Mouse (Mus musculus) telencephalon, adult 2 months (tissue): ENCODE data around the gene Ghrl.
"Not testable (repeated sequence)": the region's sequence is repeated elsewhere in the genome, so short reads cannot be mapped to it uniquely, and the experiment has no call there.

Experiments
- DNase-seq: peaks from one replicate; pipeline ENCODE4 v3.0.0-alpha.2; 2011; ENCODE audit warnings: low read depth, low spot score

The Ghrl gene

DNA sequence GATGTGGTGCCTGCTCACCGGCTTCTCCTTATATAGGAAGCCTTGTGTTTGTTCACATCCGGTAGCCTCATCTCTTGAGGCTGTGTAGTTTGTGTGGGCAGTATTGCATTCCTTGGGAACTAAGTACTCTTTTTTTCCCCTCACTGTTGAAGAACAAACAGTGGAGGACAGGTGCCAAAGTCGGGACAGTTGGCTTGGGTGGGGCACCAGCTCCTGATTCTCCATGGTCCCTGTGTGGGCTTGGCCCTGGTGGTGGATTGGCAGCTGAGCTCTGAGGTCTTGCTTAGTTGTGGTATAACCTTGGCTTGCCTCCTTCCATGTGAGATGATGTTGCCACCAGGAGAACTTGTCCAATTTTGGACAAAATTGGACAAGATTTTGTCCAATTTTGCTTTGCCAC is at the start of gene Ghrl:
Ghrl (minus strand) TSS at position 3 of the 400 bp plus-strand sequence.
- DNase-seq, result no peak

DNA sequence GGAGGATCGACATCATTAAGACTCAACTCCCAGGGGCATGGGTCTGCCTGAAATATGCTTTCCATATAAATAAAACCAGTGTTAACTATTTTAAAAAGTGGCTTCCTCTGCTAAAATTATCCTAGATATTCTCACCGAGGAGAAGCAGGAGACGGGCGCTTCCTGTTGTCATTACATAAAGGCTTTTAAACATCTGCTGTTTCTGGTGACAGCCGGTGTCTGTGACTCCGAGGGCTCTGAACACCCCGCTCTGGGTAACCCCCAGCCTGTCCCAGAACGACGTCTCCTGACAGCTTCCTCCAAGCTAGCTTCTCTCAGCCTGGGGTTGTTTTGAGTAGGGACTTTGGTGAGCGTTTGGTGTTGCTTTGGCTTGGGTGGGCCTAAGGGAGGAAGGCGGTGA is 49.1 kb upstream of the Ghrl start:
- DNase-seq, result peak; percentile 55

DNA sequence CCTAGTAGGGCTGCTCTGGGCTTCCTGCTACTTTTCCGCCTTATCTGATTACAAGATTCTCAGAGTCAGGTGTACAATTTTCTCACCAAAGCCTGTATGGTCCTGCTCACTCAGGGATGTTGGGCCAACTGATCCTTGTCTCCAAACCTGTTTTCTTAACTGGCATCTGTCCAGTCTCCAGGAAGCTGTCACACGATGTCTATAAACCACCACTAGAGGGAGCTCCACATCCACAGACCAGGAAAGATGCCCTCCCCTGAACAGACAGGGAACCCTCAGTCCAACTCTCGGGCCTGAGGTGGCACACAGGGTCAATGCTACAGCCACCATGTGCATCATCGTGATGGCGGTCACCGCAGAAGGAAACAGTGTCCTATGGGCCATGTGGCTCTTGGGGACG is 42.0 kb upstream of the Ghrl start:
- no peak for DNase-seq

DNA sequence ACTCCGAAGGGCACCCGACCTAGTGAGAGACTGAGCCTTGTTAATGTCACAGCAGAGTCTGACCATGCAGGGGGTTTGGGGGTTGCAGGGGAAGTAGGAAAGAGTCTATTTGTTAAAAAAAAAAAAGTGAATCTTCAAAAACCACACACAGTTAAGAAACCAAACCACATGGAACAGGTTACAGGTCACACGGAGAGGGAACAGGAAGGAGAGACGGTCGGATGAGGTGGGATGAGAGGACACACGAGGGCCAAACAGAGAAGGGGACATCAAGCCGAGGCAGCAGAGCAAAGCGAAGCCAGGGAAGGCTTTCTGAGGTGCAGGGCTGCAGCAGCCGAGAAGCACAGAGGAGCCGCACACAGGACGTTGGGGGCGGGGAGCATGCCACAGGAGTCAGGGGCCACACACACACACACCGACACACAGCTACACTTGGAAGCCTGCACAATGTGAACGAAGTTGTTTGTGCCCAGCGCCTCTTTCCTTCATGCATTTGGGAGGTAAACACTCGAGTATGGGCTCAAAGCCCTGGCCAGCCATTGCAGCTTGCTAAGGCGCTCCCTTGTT is 29.5 kb upstream of the Ghrl start:
- no peak for DNase-seq

DNA sequence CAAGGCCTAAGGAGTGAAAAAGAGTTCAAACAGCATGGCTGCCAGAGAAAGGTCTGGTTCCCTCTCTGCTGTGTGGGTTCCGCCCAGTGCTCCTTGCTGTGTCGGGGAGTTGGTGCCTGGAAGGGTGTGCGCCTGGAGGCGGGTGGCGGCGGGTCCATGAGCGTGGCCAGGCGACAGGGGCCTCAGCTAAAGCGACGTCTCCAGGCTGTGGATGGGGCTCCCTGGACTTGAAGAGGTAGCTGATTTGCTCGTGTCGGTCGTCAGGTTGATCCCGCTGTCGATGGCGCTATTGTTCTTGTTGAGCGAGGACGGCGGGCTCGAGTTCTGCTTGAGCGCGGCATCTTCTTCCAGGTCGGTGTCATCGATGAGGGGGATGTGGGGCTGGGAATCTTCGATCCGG is 28.7 kb upstream of the Ghrl start:
- DNase-seq, result no peak

DNA sequence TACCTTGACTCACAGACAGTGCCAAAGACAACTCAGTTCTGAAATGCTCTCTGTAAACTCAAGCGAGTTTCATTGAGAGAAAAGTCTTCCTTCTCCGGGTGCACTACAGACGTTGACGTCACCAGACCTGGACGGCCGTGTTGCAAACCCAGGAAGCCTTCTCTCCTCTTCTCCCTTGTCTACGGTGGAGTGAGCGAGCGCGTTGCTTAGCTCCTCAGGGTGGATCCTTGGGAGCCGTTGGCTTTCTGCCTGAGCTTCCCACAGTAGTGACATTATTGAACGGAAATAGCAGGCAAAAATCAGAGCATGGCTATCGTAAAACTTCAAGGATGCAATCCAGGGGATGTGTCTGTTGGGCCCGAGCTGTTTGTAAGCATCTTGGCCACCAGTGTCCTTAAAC is 27.6 kb upstream of the Ghrl start:
- DNase-seq, result no peak

DNA sequence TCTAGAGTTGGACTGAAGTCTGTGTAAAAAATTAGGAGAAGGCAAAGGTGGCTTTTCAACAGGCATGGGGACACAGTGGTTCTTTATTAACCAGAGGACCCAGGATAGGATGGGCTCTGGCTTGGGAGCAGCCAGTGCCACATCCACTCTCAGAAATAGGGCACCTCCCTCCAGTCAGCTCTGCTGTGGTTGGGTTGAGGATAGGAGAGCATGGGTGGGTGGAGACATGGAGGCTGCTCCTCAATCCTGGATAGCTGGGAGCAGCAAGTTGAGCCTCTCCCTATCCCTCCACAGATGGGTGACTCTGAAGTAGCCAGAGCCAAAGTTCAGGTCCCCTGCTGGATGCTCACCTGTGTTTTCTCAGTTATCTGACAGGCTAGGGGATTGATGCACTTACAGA is 25.4 kb upstream of the Ghrl start:
- no peak for DNase-seq

DNA sequence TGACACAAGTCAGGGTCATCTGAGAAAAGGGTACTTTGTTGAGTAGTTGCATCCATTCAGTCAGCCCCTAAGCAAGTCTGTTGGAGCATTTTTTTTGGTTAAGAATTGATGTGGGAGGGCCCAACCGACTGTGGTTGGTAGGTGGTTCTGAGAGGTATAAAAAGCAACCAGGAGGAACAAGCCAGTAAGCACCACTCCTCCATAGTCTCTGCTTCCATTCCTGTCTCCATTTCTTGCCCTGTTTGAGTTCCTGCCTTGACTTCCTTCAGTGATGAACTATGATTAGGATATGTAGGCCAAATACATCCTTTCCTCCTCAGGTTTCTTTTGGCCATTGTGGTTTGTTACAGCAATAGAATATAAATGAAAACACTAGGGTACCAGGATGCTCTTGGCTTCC is 23.4 kb upstream of the Ghrl start:
- no peak for DNase-seq

DNA sequence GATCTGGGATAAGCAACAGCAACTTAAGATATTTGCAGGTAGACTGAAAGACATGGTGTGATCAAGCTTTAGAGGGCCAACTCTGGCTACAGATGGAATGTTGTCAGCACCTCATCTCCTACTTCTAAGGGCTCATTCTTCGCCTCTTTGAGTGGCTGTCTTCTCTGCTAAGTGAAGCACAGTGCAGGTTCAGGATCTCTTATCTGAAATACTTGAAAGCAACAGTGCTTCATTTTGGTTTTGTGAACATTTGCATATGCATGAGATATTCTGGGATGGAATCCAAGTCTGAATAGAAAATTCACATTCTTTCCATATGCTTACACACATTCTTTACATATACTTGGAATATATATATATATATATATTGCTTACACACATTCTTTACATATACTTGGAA is 22.6 kb upstream of the Ghrl start:
- peak; percentile 78 for DNase-seq

DNA sequence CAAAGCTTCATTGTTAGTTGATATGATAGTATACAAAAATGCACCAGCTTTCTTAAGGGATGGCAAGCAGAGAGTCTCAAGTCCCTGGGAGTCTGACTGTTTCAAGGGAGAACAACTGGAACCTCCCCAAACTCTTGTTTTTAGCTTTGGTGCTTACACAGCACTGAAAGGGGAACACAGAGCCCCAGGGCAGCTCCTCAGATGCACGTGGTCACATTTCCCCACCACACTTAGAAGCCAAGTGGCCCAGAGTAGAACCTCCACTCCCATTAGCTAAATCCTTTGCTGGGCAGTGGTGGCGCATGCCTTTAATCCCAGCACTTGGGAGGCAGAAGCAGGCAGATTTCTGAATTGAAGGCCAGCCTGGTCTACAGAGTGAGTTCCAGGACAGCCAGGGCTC is 21.7 kb upstream of the Ghrl start:
- no peak for DNase-seq

DNA sequence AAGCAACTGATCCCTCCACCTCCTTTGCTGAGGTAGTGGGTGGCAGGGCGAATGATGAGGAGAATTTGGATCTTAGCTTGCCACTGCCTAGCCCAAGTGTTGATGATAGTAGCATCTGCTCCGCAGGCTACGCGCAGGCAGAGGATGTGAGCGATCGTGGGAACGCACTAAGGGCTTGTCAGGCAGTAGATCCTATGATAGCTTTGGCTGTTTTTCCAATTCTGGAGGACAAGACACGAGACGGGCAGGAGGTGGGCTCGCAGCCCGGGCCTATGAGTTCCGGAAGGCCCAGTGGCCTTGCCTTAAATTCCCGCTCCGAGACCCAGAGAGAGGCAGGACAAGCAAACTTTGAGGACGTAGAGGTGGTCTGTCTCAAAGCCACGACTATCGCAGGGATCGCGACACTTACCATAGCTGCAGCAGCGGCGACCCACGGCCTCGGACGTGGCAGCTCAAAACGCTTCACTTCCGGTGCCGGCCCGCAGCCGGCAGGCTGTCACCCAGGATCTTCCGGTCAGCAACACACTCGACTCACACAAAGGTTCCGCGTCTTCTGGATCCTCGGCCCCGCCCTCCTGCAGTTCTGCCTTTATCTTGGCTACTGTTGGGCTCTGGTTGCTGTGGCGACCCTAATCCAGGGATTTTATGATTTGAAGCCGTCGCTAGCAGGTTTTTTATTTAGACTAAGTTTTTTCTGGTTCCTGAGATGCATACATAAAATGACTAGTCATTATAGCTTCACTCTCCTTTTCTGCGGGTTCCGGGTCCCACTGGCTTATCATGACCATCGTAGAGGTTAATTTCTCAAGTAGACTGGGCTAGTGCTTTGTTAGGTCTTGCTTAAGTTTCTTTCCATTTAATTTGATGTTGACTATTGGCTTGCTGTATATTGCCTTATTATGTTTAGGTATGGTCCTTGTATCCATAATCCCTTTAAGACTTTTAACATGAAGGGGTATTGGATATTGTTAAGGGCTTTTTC is 20.8 kb upstream of the Ghrl start, which contains the start of gene Sec13:
Sec13 (minus strand) TSS at position 508 of the 982 bp plus-strand sequence.
- peak; percentile 88 for DNase-seq

DNA sequence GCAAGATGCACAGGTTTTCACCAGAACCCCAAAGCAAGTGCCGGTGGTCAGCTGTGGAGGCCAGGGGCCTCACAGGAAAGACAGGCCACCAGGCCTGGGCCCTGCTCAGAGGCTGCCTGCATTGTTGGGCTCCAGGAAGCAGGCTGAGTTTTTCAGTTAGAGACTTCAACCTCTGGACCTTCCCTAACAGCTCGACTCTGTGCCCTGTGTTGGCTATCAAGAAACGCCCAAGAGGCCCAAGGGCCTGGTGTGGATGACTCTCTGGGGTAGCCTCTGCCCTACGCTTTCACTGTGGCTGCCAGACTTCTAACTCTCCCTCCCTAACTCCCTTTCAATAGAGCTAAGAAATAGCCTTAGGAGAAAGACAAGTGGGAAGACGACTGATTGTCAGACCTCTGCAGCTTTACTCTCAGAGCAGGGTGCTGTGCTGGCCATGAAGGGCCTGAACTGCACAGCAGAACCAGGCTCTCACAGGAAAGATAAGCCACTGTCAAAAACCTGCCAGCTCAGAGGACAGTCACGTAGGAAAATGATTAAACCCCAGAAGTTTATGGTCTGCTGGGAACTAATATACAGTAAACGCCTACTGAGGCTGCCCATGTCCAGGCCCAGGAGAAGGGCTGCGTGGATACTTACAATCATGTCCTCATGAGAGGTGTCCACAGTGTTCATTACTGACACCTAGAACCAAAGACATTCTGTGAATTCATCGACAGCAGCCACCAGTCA is 17.8 kb upstream of the Ghrl start:
- DNase-seq, result no peak

DNA sequence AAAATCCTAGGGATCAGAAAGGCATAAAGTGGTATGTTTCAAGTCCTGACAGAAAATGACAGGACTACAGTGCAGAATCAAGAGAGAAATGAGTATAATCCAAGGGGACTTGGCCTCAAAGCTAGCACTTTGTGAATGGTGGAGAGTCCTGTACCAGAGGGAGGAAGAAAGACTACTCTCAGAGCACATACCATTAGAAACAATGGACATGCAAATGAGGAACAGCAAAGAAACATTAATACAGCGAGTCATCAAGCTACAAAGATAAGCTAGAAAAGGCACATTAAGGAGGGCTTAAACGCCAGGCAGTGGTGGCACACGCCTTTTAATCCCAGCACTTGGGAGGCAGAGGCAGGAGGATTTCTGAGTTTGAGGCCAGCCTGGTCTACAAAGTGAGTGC is 11.6 kb upstream of the Ghrl start:
- DNase-seq, result no peak

DNA sequence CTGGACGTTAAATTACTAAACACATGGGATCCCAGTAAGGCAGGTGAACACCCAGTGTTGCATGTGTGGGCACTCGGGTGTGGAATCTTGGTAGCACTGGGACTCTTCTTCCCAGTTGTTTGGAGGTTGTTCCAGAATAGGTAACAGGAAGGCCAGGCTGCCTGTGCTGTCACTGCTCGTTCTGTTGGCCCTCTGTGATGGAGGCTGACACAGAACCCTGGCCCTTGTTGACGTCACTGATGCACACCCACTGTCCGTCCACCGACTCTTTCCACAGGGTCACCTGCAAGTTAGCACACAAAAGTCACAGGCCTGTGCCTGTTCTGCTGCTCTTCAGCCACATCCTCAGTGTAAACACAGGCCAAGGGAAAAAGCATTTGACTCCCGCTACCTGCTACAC is 8.5 kb upstream of the Ghrl start:
- no peak for DNase-seq

DNA sequence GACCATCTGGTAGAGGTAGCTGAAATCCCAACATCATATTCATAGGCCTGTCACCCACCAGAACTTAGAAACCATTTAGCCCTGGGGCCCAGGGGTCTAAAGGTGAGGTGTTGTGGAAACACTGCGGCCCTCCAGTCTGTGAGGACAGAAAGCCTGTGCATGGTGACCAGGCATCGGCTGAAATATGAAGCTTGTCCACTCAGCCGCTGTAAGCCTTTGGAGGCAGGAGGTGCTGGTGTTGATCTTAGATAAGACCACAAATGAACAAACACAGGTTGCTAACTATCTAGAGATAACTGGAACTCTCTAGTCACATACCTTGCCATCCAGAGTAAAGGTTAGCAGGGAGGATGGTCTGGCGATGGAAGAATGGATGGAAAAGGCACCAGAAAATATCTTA is 1.4 kb upstream of the Ghrl start:
- no peak for DNase-seq

DNA sequence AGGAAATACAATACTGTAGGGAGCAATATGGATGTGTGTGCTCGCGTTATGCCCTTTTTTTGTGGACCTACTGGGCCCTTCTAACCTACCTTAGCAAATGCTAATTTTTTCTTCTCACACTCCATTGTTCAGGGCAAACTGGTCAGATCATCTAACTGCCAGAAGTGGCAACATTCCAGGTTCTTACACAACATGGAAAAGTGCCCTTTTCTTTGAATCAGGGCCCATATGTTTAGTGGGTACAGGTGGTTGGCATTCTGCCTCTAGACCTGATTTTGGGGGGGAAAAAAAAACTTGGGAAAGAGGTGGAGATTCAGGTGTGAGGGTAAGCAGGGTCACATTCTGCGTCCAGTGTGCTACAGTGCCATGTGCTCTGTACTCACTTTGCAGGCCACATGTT is 2.1 kb downstream of the Ghrl start:
- no peak for DNase-seq

DNA sequence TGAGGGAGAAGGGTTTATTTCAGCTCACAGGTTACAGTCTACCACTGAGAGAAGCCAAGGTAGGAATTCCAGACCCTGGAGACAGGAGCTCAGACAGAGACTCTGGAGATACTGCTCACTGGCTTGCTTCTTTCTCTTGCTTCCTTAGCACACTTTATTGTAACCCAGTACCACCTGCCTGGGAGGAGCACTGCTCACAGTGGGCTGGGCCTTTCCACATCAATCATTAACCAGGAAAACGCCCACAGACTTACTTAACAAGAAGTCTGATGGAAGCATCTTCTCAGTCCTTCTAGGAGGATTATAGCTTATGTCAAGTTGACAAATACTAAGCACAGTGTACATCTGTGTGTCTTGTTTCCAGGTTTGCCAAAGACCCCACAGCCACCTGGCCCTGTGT is 4.9 kb downstream of the Ghrl start:
- DNase-seq, result no peak

DNA sequence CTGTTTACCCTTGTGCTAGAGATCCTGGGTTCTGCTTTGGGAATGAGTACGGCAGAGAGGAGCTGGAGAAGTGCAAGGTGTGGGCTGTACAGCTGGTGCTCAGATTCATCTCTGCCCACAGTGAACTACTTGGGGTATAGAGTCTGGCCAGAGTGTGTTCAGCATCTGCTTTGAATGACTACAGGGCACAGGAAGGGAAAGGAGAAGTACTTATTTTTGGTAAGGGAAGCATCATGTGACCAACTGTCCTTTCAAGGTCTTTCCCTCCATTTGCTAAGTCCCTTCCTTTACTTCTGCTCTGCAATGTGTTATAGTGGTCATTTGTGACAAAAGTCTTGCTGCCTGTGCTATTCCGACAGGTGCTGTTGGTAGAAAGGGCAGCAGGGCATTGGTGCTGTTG is 5.4 kb downstream of the Ghrl start:
- peak; percentile 38 for DNase-seq

DNA sequence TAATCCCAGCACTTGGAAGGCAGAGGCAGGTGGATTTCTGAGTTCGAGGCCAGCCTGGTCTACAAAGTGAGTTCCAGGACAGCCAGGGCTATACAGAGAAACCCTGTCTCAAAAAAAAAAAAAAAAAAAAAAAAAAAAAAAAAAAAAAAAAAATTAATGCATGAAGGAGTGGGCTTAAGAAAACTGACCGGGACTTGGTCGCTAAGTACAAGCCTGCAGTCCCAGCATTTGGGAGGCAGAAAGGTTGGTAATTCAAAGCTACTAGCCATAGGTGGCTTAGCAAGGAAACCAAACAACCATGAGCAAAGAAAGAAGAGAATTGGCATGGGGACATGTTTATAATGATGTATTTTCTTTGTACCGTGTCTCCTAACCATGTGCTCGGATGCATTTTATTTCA is 6.3 kb downstream of the Ghrl start:
- DNase-seq, result not testable (repeated sequence)

DNA sequence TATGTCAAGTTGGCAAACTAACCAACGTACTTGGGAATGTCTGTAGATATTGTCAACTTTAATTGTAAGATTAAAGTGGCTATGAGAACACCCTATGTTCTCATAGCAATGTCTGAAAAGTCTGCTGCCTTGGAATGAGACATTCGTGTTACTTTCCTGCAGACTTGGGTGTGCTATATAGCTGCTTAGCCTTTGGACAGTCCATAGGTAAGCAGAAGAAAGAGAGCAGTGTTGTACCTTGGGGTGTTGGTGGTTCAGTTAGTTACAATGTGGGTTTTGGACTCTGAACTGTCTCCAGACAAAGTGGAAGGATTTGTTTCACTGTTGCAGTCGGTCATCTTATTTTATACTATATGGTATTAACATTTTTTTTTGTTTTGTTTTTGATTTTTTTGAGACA is 7.0 kb downstream of the Ghrl start:
- DNase-seq, result no peak

DNA sequence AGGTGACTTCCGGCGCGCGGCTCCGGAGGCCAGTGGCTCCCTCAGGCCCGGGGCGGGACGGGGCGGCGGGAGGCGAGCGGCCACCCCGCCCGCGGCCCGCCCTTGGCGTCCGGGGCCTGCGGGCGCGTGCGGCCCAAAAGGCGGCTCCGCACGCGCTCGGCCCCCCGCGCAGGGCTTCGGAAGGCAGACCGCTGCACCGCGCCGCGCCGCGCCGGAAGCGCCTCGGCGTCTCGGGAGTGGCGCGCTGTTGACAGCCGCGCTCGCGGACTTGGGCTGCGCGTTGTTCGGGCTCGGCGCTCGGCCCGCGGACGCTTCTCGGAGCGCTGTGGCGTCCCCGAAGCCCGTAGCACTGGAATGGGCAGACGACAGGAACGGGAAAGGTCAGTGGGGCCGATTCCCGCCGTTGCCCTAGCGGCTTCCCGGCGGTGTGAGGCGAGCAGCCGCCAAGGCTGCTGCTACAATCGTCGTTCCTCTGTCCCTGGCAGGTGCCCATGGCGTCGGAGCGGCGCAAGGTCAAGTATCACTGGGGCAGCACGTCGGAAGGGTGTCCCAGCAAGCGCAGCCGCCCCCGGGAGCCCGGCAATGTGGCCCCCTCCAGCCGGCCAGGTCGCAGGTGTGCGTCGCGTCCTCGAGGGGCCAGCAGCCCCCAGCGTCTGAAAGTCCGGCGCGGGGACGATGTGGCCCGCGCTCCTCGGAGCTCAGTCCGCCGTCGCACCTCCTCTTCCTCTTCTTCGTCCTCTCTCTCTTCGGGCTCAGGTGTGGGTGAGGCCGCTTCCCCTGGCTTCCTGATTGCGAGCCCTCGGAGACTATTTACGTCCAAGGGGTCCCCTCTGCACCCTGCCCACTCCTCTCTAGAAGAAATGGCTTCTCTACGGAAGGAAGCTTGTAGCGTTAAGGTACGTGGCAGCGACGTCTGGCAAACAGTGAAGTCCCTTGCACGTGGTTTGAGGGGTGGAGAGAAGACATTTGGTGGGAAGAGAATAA is 22.2 kb downstream of the Ghrl start:
- DNase-seq, result no peak
